Mouse (Mus musculus) kidney, embryonic 16.5 days (tissue): Measurements from ENCODE around the gene Cacng6. TPM values are rescaled to one million over a fixed set of nuclear protein-coding genes. Genes with fewer than 3 reads are reported as not detected.
A peak's percentile ranks its signal among the peaks of the same experiment; 100 is the strongest.

Experiments used
- ATAC-seq: fragments of 200-750 bp; cut with Nextera tagmentation; 2 replicates; pipeline ENCODE4 v1.8.0; 2017; ENCODE audit warnings: moderate TSS enrichment; ENCODE audit not compliant: low FRiP score, low TSS enrichment
- H3K27ac ChIP-seq: fragments of 300-500 bp; sonication (generic); 2 replicates; pipeline ENCODE4 v1.5.1; 2014; ENCODE audit warnings: low read length
- H3K27me3 ChIP-seq: fragments of 300-500 bp; sonication (generic); 2 replicates; pipeline ENCODE4 v1.6.1; 2014; ENCODE audit warnings: low read length, control low read depth, mixed read lengths; ENCODE audit not compliant: insufficient read depth
- H3K36me3 ChIP-seq: fragments of 300-500 bp; sonication (generic); 2 replicates; pipeline ENCODE4 v1.6.1; 2014; ENCODE audit warnings: low read length, control low read depth, mixed read lengths; ENCODE audit not compliant: insufficient read depth
- H3K4me1 ChIP-seq: fragments of 300-500 bp; sonication (generic); 2 replicates; pipeline ENCODE4 v1.6.1; 2014; ENCODE audit warnings: low read length, control low read depth, mixed read lengths; ENCODE audit not compliant: insufficient read depth
- H3K4me2 ChIP-seq: fragments of 300-500 bp; sonication (generic); replicated peaks from 2 replicates; pipeline ENCODE4 v1.6.1; 2014; ENCODE audit warnings: low read depth, low read length
- H3K4me3 ChIP-seq: fragments of 300-500 bp; sonication (generic); 2 replicates; pipeline ENCODE4 v1.5.1; 2014; ENCODE audit warnings: mild to moderate bottlenecking, low read length
- H3K9ac ChIP-seq: fragments of 300-500 bp; sonication (generic); replicated peaks from 2 replicates; pipeline ENCODE4 v1.6.1; 2014; ENCODE audit warnings: low read length
- H3K9me3 ChIP-seq: fragments of 300-500 bp; sonication (generic); 2 replicates; pipeline ENCODE4 v1.6.1; 2016; ENCODE audit warnings: low read length, control low read depth
- WGBS: fragments of 180-500 bp; shearing (Covaris S2); extraction: QIAGEN DNeasy Blood & Tissue Kit; methylation state at CpG from one replicate; pipeline ENCODE4 v1.1.7; 2014; 5-methylcytosine and 5-hydroxymethylcytosine counted together
- polyA plus RNA-seq: library from polyadenylated mRNA; unstranded; fragments of >200 nt; fragmentation: Nextera tagmentation; extraction: Ambion mirVana; gene quantifications from 2 replicates; pipeline ENCODE4 v1.2.1, GENCODE M21; 2015

Cacng6 gene
- polyA plus RNA-seq, 1 experiment from 2014 or later, result 0.22 TPM

DNA sequence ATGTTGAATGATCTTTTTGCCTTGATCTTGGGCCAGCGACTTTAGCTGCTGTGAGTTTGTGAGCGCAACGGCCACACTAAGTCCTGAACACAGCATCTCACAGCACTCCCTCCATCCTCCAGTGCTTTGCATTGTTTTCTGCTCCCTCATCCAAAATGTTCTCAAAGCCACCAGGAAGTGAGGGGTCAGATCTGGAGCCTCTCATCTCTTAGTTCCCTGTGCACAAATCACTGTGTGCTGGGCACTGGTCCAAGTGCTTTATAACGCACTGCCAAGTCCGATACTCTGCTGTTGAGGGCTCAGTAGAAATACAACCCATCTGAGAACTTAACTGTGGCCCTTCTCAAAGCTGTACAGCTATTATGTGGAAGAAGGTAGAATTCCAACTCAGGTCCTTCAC lies 13.9 kb downstream of the Cacng6 start:
- Histone ChIP-seq H3K9me3 (no peaks in the 10 kb centered on the region), H3K4me1 (no peaks in the 10 kb centered on the region), H3K36me3 (no peaks in the 10 kb centered on the region), H3K4me2 (no peak overlapping the region), H3K27me3 (no peaks in the 10 kb centered on the region), H3K27ac (no peak overlapping the region), H3K4me3 (no peak overlapping the region), H3K9ac (no peak overlapping the region)
- no peak for ATAC-seq
- WGBS, result 38% methylated on average over 5 of the region's 5 CpGs

GRCm38 (mm10) chr7:3439984-3440383 lies 16.0 kb downstream of the Cacng6 start:
- Histone ChIP-seq H3K36me3 (no peaks in the 10 kb centered on the region), H3K9me3 (no peaks in the 10 kb centered on the region), H3K27ac (no peak overlapping the region), H3K4me3 (no peak overlapping the region), H3K4me1 (no peaks in the 10 kb centered on the region), H3K9ac (no peak overlapping the region), H3K4me2 (no peak overlapping the region), H3K27me3 (no peaks in the 10 kb centered on the region)
- ATAC-seq, result no peak
- WGBS, result 88% methylated on average over 10 of the region's 11 CpGs

- Histone ChIP-seq H3K36me3 (no peaks in the 10 kb centered on the region), H3K4me3 (no peak overlapping the region), H3K9me3 (no peaks in the 10 kb centered on the region), H3K4me2 (no peak overlapping the region), H3K9ac (no peak overlapping the region), H3K4me1 (no peaks in the 10 kb centered on the region), H3K27me3 (no peaks in the 10 kb centered on the region), H3K27ac (no peak overlapping the region)
- 79% methylated on average over 8 of the region's 8 CpGs for WGBS
- no peak for ATAC-seq
Measured at GRCm38 (mm10) chr7:3440526-3440925, 16.5 kb downstream of the Cacng6 start.

DNA sequence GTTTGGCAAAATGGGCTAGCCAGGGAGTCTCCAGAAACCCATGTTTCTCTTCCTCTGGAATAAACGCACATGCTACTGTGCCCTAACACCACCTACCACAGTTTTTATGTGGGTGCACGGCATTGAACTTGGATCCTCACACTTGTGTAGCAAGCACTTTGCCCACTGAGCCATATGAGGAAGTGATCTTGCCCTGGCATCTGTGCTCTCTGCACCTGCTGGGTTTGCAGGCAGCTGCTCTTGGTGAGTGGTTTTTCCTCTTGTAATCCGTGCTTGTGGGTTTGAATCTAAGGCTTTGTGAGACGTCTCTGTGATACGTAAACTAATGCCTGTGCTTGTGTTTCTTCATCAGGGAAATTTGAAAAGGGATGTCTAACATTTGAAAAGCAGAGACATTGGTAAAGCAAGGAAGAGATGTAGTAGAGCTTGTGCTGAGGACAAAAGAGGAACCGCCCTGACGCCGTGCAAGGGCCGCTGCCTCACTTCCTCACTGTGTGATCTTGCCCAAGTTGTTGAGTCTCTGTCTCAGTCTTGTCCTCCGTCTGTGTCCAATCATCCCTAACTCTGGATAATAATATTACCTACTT lies 18.6 kb downstream of the Cacng6 start:
- no peaks in the 10 kb centered on the region for H3K9me3 ChIP-seq
- WGBS, result 86% methylated on average over 10 of the region's 10 CpGs
- ATAC-seq, result no peak

GRCm38 (mm10) chr7:3444678-3445077 lies 20.7 kb downstream of the Cacng6 start:
- Histone ChIP-seq H3K9ac (no peak overlapping the region), H3K4me3 (no peak overlapping the region), H3K9me3 (no peaks in the 10 kb centered on the region), H3K4me1 (no peaks in the 10 kb centered on the region), H3K27ac (no peak overlapping the region), H3K4me2 (no peak overlapping the region), H3K27me3 (no peaks in the 10 kb centered on the region), H3K36me3 (no peaks in the 10 kb centered on the region)
- WGBS, result 69% methylated on average over 3 of the region's 3 CpGs
- no peak for ATAC-seq

More for the DNA sequence above, 18.6 kb downstream of the Cacng6 start:
- Histone ChIP-seq H3K4me1 (no peaks in the 10 kb centered on the region), H3K36me3 (no peaks in the 10 kb centered on the region), H3K27ac (no peak overlapping the region), H3K4me3 (no peak overlapping the region), H3K4me2 (no peak overlapping the region), H3K9ac (no peak overlapping the region), H3K27me3 (no peaks in the 10 kb centered on the region)

- Histone ChIP-seq H3K9ac (no peak overlapping the region), H3K27me3 (no peaks in the 10 kb centered on the region), H3K27ac (no peak overlapping the region), H3K4me3 (no peak overlapping the region), H3K9me3 (no peaks in the 10 kb centered on the region), H3K4me2 (no peak overlapping the region), H3K36me3 (no peaks in the 10 kb centered on the region), H3K4me1 (no peaks in the 10 kb centered on the region)
- ATAC-seq, result no peak
- 70% methylated on average over 3 of the region's 3 CpGs for WGBS
Measured at GRCm38 (mm10) chr7:3446584-3446983, 22.6 kb downstream of the Cacng6 start.

DNA sequence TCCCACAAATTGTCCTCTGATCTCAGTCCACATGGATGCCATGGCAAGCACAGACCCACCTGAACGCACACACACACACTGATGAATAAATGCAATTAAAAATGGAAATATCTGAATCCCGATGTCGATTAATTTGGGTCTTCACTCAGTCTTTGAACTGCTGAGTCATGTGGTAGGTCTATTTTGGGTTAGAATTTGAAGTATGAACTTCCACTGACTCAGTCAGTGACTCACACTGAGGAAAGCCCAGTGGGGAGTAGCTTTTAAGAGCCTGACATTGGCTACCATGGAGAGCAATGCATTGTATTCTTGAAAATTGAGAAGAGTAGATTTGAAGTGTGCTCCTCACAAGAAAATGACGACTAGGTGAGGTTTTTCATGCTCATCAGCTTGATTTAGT lies 23.0 kb downstream of the Cacng6 start:
- no peak overlapping the region for H3K27ac ChIP-seq
- H3K9me3 ChIP-seq, result no peaks in the 10 kb centered on the region
- H3K36me3 ChIP-seq, result no peaks in the 10 kb centered on the region
- H3K27me3 ChIP-seq, result no peaks in the 10 kb centered on the region
- H3K4me3 ChIP-seq, result no peak overlapping the region
- H3K9ac ChIP-seq, result no peak overlapping the region
- 79% methylated on average over 4 of the region's 4 CpGs for WGBS
- no peak overlapping the region for H3K4me2 ChIP-seq
- no peak for ATAC-seq
- no peaks in the 10 kb centered on the region for H3K4me1 ChIP-seq

GRCm38 (mm10) chr7:3448737-3449454 lies 24.9 kb downstream of the Cacng6 start:
- no peaks in the 10 kb centered on the region for H3K36me3 ChIP-seq
- H3K4me1 ChIP-seq, result no peaks in the 10 kb centered on the region
- 21% methylated on average over 15 of the region's 15 CpGs for WGBS
- H3K4me2 ChIP-seq, result no peak overlapping the region
- H3K9me3 ChIP-seq, result no peaks in the 10 kb centered on the region
- peak; percentile 75; the same call in 1 of the 2 replicates for ATAC-seq
- no peak overlapping the region for H3K4me3 ChIP-seq
- no peak overlapping the region for H3K27ac ChIP-seq
- H3K9ac ChIP-seq, result no peak overlapping the region
- no peaks in the 10 kb centered on the region for H3K27me3 ChIP-seq

DNA sequence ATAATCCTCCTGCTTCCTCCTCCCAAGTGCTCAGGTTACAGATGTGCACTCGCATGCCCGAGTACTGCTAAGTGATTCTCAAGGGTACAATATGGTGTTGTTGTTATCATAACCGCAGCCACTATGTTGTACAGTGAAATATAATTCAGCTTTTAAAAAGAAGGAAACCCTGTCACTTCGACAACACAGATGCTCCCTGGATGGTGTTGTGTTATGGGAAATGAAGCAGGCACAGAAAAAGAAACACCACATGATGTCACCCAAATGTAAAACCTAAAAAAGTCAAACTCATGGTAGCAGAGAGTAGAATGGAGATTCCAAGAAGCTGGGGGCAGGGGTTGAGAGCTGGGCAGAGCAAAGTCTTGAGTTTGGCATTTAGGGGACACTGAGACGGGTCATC lies 26.7 kb downstream of the Cacng6 start:
- no peaks in the 10 kb centered on the region for H3K36me3 ChIP-seq
- H3K4me3 ChIP-seq, result no peak overlapping the region
- H3K9ac ChIP-seq, result no peak overlapping the region
- WGBS, result 44% methylated on average over 5 of the region's 5 CpGs
- H3K27ac ChIP-seq, result no peak overlapping the region
- H3K27me3 ChIP-seq, result no peaks in the 10 kb centered on the region
- no peaks in the 10 kb centered on the region for H3K9me3 ChIP-seq
- ATAC-seq, result no peak
- H3K4me2 ChIP-seq, result no peak overlapping the region
- no peaks in the 10 kb centered on the region for H3K4me1 ChIP-seq

GRCm38 (mm10) chr7:3451161-3451560 lies 27.2 kb downstream of the Cacng6 start:
- 41% methylated on average over 6 of the region's 6 CpGs for WGBS
- ATAC-seq, result no peak
- no peaks in the 10 kb centered on the region for H3K9me3 ChIP-seq
- no peaks in the 10 kb centered on the region for H3K36me3 ChIP-seq
- H3K9ac ChIP-seq, result no peak overlapping the region
- no peaks in the 10 kb centered on the region for H3K27me3 ChIP-seq
- H3K4me3 ChIP-seq, result no peak overlapping the region
- no peaks in the 10 kb centered on the region for H3K4me1 ChIP-seq
- H3K27ac ChIP-seq, result no peak overlapping the region
- no peak overlapping the region for H3K4me2 ChIP-seq
